Mouse (Mus musculus): ENCODE results near the gene Scn5a. TPM values are rescaled to one million over a fixed set of nuclear protein-coding genes. Genes with fewer than 3 reads are reported as not detected.

Scn5a gene
- total RNA-seq, 2 experiments from 2014 or later = 3.9 to 5.0 TPM

DNA sequence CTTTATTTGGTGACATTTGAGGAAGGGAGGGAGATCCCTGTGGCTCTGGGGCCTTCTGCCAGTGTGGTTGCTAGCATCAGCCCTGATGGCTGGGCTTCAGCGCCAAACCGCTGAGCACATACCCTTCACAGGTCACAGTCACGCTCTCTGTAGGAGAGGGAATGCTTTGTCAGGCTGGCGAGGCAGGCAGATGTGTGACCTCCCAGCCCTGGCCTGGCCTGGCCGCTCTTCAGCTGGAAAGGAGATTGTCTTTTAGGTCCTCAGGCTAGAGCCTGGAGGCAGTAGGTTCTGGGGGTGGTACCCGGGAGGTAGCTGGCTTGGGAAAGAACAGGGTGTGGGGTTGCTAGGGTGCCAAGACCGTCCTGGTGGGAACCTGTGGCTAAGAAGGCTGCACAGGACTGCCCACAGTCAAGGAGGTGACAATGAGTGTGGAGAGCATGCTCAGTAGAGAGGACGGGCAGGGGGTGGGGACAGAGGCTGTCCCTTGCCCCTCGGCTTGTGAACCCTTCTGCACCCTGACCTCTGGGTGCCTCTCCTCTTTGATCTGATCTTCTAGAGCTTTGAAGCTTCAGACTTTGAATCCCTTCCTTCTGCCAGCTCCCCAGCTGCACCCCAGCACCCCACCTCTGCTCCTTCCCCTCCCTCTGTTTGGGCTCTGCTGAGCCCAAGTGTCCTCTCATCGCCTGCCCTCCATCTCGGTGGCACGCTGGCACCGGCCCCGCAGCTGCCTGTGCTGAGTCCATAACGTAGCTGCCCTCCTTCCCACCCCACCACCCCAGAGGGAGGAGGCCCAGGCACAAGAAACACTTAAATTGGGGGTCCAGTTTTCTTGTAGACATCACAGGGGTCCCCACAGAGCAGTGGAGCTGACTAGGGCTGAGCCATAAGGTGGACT, 103.9 kb downstream of the Scn5a start:
- Histone ChIP-seq H3K27ac (no peak overlapping the region), H3K4me3 (no peak overlapping the region)
- no peak for TF ChIP-seq CTCF (IDR thresholded peaks at IDR 0.05)
- intact Hi-C loops (cut with DNase I) = no loop called here
- DNase-seq (ENCODE audit: extremely low spot score in 1 of 2, low spot score in 2 of 2) = no peak

DNA sequence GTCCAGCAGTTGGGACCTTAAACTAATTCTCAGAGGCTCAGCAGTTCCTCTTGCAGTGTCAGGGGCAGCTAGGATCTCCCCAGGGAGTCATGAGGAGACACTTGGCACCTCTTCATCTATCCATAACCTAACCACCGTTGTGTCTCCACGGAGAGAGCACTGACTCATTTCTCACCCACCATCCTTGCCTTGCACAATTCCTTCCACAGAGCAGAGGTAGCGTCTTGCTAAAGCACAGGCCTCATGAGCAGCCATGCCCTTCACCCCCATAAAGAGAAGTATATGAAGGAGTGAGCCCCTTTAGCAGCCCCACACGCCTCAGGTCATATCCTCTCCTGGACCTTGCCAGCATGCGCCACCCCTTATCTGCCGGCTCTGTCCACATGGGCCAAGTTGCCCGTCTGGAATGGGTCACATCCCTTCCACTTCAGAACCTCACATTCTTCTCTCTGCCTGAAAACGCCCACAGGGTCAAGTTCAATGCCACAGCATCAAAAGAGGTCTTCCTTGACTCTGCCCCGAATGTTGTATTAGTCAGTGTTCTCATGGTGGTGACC, 105.1 kb downstream of the Scn5a start:
- Histone ChIP-seq H3K27ac (no peak overlapping the region), H3K4me3 (no peak overlapping the region)
- no peak for DNase-seq (ENCODE audit: extremely low spot score in 1 of 2, low spot score in 2 of 2)
- no peak for TF ChIP-seq CTCF (IDR thresholded peaks at IDR 0.05)
- intact Hi-C loops (cut with DNase I) = no loop called here

DNA sequence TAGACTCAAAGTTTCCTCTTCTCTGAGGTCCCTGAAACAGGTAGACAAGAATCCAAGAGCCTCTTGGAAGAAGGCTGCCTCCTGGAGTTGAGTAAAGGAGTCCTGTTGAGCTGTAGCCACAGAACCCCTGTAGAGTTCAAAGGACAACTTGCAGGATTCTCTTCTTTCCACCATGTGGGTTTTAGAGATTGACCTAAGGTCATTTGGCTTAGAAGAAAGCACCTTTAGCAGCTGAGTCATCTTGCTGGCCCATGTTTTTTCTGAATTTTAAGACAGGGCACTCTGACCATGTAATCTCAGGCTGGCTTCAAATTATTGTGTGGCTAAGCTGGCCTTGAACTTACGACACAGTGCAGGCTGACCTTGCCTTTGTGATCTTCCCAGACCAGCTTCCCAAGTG, 105.8 kb downstream of the Scn5a start:
- intact Hi-C loops (cut with DNase I) = no loop called here

DNA sequence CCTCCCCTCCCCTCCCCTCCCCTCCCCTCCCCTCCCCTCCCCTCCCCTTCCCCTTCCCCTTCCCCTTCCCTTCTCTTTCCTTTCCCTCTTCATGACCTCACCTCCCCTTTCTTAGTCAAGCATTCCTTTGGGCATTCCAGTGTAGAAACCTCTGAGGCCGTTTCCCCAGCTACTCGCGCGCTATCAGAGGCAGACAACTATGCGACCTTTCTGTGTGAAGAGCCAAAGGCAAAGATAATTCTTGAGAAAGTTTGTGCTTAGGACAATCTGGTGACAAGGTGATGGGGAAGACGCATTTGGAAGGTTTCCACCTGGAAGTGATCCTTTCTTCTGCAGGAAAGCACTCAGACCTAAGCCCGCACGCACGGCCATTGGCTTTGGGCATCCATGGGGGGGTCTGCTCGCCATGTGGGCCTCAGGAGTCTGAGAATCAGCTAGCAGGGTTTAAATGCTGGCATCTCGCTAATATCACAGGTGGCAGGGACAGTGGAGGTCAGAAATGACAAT, 106.4 kb downstream of the Scn5a start:
- intact Hi-C loops (cut with DNase I) = no loop called here
- Histone ChIP-seq H3K4me3 (no peak overlapping the region), H3K27ac (no peak overlapping the region)
- DNase-seq (ENCODE audit: extremely low spot score in 1 of 2, low spot score in 2 of 2) = no peak
- no peak for TF ChIP-seq CTCF (IDR thresholded peaks at IDR 0.05)

More for the DNA sequence above, 105.8 kb downstream of the Scn5a start:
- Histone ChIP-seq H3K4me3 (no peak overlapping the region), H3K27ac (no peak overlapping the region)
- no peak for DNase-seq (ENCODE audit: extremely low spot score in 1 of 2, low spot score in 2 of 2)
- TF ChIP-seq CTCF (IDR thresholded peaks at IDR 0.05) = no peak

DNA sequence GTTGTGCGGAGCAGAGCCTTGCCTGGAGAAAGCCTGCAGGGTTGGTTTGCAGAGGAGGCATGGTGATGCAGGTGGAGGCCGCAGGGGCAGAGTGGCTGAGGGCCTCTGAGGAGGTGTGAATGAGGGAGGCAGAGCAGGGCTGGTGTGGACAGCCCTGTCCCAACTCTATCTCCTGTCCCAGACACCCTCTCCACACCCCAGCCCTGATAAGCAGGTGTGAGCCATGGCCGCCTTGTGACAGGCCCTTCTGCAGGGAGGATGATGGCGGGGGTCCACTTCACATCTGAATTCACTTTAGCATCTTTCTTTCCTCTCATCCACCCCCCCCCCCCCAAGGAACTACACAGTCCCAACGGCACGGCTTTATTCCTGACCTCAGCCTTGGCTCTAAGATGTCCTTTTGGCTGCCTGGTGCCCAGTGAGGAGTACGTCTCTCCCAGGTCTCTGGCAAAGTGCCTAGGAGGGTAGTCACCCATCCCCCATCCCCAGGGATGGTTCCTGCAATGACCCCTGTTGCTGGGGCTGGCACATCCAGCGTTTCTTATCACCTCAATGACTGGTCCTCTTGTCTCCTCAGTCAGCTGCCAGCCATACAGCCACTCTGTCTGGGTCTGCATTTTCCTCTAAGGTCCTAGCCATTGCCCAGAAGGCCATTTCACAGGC, 109.0 kb downstream of the Scn5a start:
- no peak for DNase-seq (ENCODE audit: extremely low spot score in 1 of 2, low spot score in 2 of 2)
- H3K4me3 ChIP-seq = no peak overlapping the region
- intact Hi-C loops (cut with DNase I) = loop anchor here (10.0 kb wide), 1 partner anchor 425 kb away; the partner anchor contains the start of gene Wdr48
- no peak for TF ChIP-seq CTCF (IDR thresholded peaks at IDR 0.05)
- no peak overlapping the region for H3K27ac ChIP-seq

DNA sequence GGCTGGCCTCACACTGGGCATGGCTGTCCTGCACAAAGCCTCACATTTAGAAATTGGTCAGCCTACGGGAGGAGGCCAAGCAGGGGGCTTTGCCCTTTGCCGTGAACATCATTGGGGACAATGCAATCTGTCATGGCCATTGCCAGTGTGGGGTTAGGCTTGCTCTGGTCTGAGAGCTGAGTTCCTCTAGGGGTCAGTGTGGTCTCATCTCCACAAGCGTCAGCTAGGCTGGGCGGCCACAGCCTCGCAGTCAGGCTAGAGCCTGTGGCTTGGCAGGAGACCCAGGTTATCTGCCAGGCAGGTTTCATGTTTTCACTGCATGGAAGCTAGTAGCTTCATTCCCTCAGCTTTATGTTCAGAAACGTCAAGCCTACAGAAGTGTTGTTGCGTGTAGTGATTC, 113.2 kb downstream of the Scn5a start:
- H3K4me3 ChIP-seq = no peak overlapping the region
- TF ChIP-seq CTCF (IDR thresholded peaks at IDR 0.05) = peak; percentile 44
- no peak overlapping the region for H3K27ac ChIP-seq
- DNase-seq (ENCODE audit: extremely low spot score in 1 of 2, low spot score in 2 of 2) = no peak
- intact Hi-C loops (cut with DNase I) = loop anchor here (10.0 kb wide), 1 partner anchor 429 kb away; the partner anchor contains the start of gene Wdr48

DNA sequence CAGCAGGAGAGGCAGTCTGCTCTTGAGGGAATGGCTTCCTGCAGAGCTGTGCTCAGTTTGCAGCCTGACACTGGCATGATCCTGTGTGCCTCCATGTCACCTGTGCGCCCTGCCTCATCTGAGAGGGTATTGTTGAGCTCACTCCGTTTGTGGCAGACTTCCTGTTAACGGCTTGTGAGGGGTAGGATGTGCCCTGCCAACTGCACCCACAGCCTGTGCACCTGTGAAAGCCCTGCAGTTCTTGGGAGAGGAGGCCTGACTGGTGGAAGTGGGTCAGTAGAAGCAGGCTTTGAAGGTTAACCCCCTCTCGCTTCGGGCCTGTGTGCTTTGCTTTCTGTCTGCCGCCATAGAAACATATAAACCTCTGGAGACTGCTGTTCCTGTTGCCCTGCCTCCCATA, 113.8 kb downstream of the Scn5a start:
- DNase-seq (ENCODE audit: extremely low spot score in 1 of 2, low spot score in 2 of 2) = no peak
- no peak for TF ChIP-seq CTCF (IDR thresholded peaks at IDR 0.05)
- Histone ChIP-seq H3K27ac (no peak overlapping the region), H3K4me3 (no peak overlapping the region)
- intact Hi-C loops (cut with DNase I) = loop anchor here (10.0 kb wide), 1 partner anchor 430 kb away; the partner anchor contains the start of gene Wdr48

DNA sequence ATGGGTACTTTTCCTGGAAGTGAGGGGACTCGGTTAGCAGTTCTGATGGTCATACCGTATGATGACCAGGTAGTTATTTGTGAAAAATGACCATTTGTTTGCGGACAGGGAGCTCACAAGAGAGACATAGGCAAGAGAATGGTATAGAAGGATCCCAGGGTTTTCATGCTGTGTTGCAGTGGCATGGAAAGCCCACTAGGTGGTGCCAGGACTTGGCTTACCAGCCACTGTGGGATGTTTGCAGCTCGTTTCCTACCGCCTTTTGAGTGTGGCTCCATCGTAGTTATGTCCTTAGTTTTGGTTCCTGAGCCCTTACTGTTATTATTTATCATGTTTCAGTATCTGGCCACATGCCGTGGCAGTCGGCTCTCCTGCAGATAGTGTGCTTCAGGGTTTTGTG, 118.4 kb downstream of the Scn5a start:
- Histone ChIP-seq H3K4me3 (no peak overlapping the region), H3K27ac (no peak overlapping the region)
- intact Hi-C loops (cut with DNase I) = loop anchor here (1.0 to 10.0 kb wide), 3 partner anchors 120 to 434 kb away; partner anchors contain the start of gene Wdr48
- TF ChIP-seq CTCF (IDR thresholded peaks at IDR 0.05) = peak; percentile 100
- DNase-seq (ENCODE audit: extremely low spot score in 1 of 2, low spot score in 2 of 2) = peak; percentile 73 to 79

DNA sequence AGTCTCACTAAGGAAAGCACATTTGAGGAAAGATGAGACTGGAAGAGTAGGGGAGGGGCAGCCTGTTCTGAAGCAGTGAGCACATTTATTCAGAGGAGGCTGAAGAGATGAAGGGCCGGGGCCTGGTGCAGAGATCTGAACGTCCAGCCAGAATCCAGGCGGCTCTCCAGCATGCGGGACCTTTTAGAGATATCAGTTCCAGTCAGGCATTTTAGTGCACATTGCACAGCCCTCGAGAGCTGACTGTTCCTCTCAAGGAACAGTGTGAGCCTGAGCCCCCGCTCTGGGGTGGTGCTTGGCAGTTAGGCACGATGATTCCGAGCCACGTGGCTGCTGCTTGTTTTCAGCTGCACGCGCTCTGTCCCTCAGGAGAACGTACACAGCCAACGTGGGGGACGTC, 121.7 kb downstream of the Scn5a start:
- Histone ChIP-seq H3K27ac (no peak overlapping the region), H3K4me3 (no peak overlapping the region)
- intact Hi-C loops (cut with DNase I) = no loop called here
- DNase-seq (ENCODE audit: extremely low spot score in 1 of 2, low spot score in 2 of 2) = no peak
- no peak for TF ChIP-seq CTCF (IDR thresholded peaks at IDR 0.05)

DNA sequence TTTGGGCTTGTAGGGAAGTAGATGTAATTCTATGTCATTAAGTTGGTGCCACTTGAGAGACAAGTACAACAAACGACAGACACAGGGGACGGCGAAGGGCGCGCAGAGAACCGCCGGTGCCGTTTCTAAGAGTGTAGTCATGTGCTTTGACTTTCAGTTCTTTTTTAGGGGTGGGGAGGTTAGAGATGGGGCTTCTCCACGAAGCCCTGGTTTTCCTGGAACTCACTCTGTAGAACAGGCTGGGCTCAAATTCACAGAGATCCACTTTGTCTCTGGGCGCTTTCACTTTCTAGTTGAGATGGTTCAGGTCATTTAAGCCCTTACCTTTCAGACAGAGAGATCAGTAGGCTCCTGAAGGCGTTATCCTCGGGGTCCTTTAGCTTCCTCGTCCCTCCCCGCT, 122.8 kb downstream of the Scn5a start:
- H3K4me3 ChIP-seq = no peak overlapping the region
- intact Hi-C loops (cut with DNase I) = no loop called here
- TF ChIP-seq CTCF (IDR thresholded peaks at IDR 0.05) = no peak
- no peak for DNase-seq (ENCODE audit: extremely low spot score in 1 of 2, low spot score in 2 of 2)
- no peak overlapping the region for H3K27ac ChIP-seq

DNA sequence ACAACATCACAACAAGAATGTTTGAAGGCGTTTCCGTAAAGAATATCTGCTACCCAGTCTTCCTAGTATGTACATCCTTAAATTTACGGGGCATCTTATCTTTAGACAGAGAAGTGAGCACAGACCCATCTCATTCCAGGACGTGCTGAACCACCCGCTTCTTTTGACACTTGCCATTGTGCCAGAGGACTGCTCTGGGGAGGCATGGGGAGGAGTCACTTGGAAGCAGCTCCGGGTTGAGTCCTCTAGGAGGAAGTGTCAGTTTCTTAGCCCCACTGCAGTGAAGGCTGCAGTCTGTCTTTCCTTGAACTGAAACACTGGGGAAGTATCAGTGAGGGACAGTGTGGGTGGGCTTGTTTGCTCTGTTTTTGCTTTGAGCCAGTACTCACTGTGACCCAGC, 133.1 kb downstream of the Scn5a start:
- intact Hi-C loops (cut with DNase I) = no loop called here
- peak overlapping the region; percentile 79 for H3K4me3 ChIP-seq
- no peak overlapping the region for H3K27ac ChIP-seq
- TF ChIP-seq CTCF (IDR thresholded peaks at IDR 0.05) = no peak
- DNase-seq (ENCODE audit: extremely low spot score in 1 of 2, low spot score in 2 of 2) = no peak
